Mouse (Mus musculus) retina, postnatal 7 days (tissue): Measurements from ENCODE around the gene Crybb1.

Source experiments
- DNase-seq: peaks from one replicate; pipeline ENCODE4 v3.0.0-alpha.2; 2012; ENCODE audit warnings: low read depth, low spot score

Crybb1 gene

GRCm38 (mm10) chr5:112255426-112255825 is at the start of gene Crybb1:
Gene Crybb1, plus strand, starts transcription at chr5:112255815.
- DNase-seq: no peak

GRCm38 (mm10) chr5:112206543-112207255 is 48.9 kb upstream of the Crybb1 start:
- DNase-seq: no peak

DNA sequence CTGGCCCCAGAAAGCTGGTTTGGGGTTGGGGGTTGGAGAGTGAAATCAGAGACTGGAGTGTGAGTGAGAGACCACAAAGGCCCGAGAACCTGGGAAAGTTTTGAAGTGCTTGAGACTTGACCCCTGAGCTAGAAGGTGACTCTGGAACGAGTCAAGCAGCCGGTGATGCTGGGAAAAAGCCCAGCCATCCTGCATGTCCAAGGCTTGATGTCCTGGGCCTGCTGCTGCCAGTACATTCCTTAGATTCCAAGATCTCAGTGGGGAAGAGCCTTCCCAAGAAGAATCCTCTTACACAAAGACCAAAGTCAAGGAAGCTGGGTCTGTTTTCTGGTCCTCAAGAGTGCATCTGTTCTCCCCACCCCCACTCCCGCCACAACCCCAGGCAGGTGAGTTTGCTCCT is 47.3 kb upstream of the Crybb1 start:
- no peak for DNase-seq

DNA sequence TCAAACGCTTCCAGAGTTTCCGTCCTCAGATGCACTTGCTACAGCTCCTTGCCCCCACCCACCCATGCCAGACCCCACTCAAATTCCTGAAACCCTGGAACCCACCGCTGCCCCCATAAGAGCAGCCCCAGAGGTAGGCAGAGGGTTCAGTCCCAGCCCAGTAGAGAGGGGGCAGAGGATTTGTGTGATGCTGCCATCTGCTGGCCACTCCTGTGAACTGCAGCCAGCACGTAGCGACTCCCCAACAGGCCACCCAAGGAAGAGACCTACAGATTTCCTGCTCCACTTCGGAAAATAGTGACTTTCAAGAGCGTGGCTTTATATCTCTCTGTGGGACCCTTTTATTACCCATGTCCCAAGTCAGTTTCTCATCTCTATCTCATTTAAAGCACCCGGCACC is 45.5 kb upstream of the Crybb1 start:
- DNase-seq: peak; percentile 60

GRCm38 (mm10) chr5:112211911-112212310 is 43.7 kb upstream of the Crybb1 start:
- no peak for DNase-seq

- DNase-seq: no peak
Measured at GRCm38 (mm10) chr5:112212711-112213264, 42.8 kb upstream of the Crybb1 start.

DNA sequence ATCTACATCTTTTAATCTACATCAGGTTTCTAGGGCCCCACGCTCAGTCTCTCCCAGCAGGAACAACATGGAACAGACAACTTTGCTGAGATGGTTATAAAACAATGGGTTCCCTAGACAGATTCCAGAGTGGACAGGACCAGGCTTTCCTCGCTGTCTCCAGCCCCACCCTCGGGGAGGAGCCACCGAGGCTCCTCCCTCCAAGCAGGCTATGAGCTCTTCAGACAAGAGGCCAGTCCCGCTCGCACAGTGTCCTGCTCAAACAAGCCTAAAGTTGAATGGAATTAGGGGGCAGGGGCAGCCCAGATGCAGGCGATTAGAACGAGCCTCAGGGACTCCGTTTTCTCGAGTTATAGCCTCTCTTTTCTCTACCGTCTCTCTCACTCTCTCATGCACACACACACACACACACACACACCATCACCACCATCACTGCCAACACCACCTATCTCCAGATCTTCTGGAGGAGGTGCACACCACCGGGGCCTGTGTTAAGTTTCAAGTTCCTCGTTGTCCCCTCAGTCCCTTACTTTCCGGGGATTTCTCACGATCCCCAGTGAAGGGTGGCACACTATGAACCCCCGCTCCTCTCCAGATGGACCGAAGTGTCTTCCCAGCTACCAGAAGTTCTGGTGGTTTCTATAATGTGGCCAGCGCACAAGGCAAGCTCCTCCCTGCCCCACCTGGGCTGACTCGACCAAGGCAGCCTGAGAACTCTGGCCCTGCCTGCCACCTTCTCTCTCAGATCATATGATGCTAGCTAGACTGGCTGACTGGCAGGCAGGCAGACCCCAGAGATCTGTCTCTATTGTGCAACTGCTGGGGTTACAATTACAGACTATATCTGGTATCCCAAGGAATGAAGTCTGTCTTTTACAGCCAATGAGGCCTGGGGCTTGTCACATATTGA is 42.0 kb upstream of the Crybb1 start:
- DNase-seq: no peak

DNA sequence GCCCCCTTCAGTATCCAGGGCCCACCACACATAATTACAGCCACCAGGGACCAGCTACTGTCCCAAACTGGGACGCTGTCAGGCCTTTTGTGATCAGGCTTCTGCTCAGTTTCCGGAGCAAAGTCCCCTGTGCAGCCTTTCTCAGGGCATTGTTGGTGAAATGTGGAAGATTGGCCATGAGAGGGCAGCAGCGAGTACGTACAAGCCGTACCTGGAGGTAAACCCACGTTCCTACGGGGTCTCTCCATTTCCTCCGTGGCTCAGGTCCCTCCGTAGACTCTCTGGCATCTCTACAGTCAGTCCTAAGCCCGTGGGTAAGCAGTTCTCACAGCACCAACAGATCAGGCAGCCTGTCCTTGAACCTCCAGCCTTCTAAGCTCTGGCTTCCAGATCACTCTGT is 41.2 kb upstream of the Crybb1 start:
- peak; percentile 51 for DNase-seq

- no peak for DNase-seq
Measured at GRCm38 (mm10) chr5:112215291-112215751, 40.3 kb upstream of the Crybb1 start.

GRCm38 (mm10) chr5:112215801-112216251 is 39.8 kb upstream of the Crybb1 start:
- DNase-seq: no peak

DNA sequence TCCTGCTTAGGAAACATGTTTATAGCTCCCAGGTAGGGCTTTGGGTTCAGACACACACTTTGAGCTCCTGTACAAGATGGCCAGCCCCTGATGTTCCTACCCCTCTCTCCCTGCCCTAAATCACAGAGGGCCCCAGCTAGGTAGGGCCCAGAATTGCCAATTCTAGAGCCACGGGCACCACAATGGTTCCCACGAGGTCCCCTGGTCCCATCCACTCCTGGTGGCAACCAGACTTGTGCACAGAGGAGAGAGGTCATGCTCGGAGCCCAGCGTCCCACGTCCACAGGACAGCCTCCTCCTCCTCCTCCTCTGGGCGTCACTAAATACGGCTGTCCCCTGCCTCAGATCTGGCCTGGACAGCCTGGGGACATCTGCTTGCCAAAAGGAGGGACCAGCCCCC is 39.3 kb upstream of the Crybb1 start:
- no peak for DNase-seq

DNA sequence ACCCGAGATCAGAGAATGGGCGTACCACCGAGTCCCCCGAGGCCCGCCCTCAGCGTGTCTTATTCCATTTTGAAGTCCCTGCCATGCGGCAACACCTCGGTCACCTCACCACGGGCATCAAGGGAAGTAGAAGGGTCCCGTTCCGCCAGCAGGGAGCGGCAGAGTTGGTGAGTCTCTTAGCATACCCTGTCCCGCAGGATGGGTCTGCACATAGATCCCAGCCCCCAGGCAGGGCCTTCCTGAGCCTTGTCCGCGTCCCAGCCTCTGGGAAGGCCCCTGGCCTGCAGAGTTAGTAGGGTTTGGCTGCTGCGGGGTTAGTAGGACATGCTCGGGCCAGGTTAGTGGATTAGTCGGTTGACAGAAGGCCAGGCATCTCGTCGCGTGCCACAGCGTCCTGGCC is 38.6 kb upstream of the Crybb1 start:
- no peak for DNase-seq

GRCm38 (mm10) chr5:112218679-112219078 is 36.9 kb upstream of the Crybb1 start:
- no peak for DNase-seq

DNA sequence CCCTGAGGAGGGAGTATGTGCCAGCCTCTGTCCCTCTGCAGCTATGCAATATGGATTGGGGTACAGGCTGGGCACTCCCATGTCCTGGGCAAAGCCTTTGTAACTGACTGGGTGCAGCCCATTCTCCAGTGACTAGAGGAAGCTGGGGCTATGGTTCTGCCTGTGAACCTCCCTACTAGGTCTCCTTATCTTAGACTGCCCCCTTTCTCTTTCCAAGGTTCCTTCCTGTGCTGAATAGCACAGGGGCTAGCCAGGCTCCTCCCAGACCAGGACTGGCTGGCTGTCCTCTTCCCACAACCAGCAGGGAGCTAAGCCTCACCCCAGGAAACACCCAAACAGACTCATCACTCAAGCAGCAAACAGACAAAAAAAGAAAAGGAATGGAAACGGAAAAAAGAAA is 36.2 kb upstream of the Crybb1 start:
- no peak for DNase-seq

GRCm38 (mm10) chr5:112220203-112220602 is 35.4 kb upstream of the Crybb1 start:
- DNase-seq: no peak

- DNase-seq: no peak
Measured at GRCm38 (mm10) chr5:112225591-112225990, 30.0 kb upstream of the Crybb1 start.

- DNase-seq: no peak
Measured at GRCm38 (mm10) chr5:112227354-112227753, 28.3 kb upstream of the Crybb1 start.

DNA sequence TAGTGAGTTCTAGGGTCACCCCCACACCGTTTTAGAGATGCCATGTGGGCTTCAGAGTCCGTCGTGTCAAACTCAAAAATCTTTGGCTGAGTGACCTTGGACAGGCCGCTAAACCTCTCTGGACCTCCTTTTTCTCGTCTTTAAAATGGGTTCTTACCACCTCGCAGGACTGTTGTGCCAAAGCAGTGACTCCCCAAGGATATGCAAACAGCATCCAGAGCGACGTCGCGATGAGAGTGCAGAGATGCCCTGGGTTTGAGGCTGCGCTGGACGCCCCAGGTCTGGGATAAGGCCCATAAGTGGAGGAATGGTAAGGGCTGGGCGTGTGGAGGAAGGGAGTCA is 27.7 kb upstream of the Crybb1 start:
- no peak for DNase-seq

- DNase-seq: no peak
Measured at GRCm38 (mm10) chr5:112228240-112229076, 27.2 kb upstream of the Crybb1 start.

- DNase-seq: no peak
Measured at GRCm38 (mm10) chr5:112235806-112236205, 19.8 kb upstream of the Crybb1 start.

- no peak for DNase-seq
Measured at GRCm38 (mm10) chr5:112236631-112237030, 19.0 kb upstream of the Crybb1 start.

DNA sequence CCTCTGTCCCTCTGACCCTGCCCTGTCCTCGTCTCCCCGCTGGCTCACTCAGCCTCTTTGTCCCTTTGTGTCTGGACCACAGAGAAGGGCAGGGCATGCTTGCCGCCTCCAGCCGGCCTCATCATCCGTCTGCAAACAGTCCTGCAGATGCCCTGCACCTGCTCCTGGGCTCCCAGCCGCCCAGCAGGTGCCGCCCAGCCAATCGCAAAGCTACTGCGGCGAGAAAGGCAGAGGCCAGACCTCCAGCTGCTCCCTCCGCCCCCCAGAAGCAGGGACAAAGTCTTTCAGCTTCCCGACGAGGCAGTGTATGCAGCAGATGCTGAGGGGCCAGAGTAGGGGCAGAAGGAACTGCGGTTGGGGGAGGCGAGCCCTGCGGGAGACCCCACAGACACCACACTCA is 18.2 kb upstream of the Crybb1 start:
- DNase-seq: no peak
